Mouse (Mus musculus) adrenal gland, adult 8-10 months (tissue): ENCODE results near the gene Serinc5. TPM values are rescaled to one million over a fixed set of nuclear protein-coding genes. Genes with fewer than 3 reads are reported as not detected.

Experiments used
- DNase-seq: peaks from one replicate; pipeline ENCODE4 v3.0.0; 2022
- total RNA-seq, 4 experiments: library from RNA; stranded (reverse); gene quantifications; 2 replicates each; pipeline ENCODE4 v1.2.4; 2022

The Serinc5 gene
- total RNA-seq, 4 experiments from 2014 or later, result 59.0 to 203 (median 126) TPM

DNA sequence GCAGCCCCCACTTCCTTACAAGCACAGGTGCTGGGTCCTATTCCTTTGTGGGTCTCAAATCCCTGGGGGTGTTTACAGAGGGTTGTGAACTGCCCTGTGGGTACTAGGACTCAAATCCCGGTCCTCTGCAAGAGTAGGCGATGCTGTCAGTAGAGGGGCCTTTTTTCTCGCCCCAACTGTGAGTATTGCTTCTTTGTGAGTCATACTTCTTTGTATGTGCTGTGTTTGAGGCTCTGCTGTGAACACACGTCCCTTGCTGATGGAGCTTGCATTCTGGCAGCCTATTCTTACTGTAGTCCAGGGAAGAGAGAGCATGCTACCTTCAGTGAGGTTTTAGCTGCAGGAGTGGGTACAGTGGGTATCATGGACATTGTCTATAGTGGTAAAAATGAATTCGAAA lies 4.3 kb downstream of the Serinc5 start:
- no peak for DNase-seq

DNA sequence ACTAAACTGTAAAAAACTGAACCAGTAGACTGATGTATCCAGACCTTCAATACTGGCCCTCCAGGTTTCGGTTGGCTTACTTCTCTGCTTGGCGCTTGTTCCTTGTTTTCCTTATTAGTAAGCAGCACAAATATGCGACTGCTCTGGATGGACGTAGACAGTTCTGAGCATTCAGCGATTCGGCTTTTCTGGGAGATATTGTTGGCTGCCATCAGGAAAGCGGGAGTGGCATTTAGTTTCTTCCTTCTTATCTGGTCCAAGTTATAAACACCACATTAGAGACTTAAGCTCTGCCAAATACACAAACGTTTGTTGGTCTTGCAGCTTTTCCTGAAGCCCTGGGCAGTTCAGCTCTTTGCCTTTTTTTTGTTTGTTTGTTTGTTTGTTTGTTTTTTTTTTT lies 5.6 kb downstream of the Serinc5 start:
- DNase-seq, result no peak

DNA sequence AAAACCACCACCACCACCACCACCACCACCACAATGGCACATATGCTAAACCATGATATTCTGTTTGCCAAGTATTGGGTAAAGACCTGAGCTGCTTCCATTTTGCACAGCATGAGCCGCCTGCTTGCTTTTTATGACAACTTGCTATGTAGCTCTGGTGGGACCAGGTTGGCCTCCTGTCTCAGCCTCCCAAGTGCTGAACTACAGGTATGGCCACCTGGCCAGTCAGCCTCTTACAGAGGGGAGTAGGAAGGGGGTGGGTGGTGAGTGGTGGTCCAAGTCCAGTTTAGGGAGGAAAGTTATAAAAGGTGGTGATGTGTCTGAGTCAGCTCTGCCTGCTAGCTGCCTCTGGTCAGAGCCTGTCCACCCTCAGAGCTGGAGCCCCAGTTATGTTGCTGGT lies 15.3 kb downstream of the Serinc5 start:
- no peak for DNase-seq

- no peak for DNase-seq
These were observed 15.8 kb downstream of the Serinc5 start for GRCm38 (mm10) chr13:92626725-92627124.

- no peak for DNase-seq
These were observed 18.6 kb downstream of the Serinc5 start for GRCm38 (mm10) chr13:92629509-92629908.

GRCm38 (mm10) chr13:92631450-92631849 lies 20.6 kb downstream of the Serinc5 start:
- no peak for DNase-seq

GRCm38 (mm10) chr13:92632550-92632949 lies 21.7 kb downstream of the Serinc5 start:
- DNase-seq, result no peak

- no peak for DNase-seq
These were observed 24.1 kb downstream of the Serinc5 start for GRCm38 (mm10) chr13:92635040-92635439.

- no peak for DNase-seq
These were observed 25.5 kb downstream of the Serinc5 start for GRCm38 (mm10) chr13:92636226-92636909.

GRCm38 (mm10) chr13:92636910-92637275 lies 26.0 kb downstream of the Serinc5 start:
- peak; percentile 78 for DNase-seq

DNA sequence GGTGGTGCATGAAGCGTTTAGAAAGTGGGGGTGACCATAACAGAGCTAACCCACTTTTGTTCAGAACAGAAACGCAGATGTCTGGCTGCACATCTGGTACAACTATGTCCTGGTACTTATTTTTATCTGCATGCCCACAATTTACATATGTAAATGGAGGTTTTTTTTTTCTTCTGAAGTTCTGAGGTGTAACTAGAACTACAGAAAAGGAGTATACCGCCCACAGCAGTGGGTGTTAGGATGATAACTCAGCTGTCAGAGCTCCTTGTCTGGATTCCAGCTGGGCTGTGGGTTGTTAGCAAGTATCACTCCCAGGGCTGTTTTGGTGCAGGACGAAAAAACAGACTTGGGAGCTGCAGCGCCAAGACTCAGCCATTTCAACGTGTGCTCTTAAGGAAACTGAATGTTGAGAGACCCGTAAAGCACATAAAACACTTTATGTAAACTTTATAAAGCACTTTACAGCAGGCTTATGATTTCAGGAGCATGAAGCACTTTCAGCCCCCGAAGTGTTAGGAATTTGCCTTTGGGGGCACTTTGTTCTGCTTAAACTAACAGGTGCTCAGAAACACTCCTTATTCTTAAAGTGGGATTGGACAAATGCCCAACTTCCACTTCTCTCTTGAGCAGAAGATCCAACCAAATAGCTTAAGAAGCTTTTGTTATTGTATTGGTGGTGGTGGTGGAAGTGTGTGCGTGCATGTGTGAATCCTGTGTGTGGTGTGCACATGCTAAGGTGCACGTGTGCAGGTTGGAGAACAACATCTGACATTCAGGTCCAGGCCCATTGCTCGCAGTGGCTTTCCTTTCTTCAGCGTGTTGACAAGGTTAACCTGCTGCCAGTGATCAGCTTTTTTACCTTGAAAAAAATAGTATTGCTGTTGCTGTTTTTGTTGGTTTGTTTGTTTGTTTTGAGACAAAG lies 28.5 kb downstream of the Serinc5 start:
- DNase-seq, result no peak

DNA sequence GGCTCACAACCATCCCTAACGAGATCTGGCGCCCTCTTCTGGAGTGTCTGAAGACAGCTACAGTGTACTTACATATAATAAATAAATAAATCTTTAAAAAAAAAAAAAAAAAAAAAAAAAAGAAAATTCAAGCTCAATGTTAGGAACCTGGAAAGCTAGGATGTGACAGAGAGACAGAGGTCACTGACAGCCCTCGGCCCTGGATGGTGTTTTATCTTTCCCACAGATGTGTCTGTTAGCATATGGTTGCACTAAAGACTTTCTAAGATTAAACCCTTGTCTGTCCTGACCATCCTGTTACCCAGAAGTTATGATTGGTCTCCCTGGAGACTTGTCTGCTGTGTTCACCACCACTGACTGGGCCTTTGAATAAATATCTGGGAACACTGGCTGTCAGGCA lies 33.3 kb downstream of the Serinc5 start:
- no peak for DNase-seq

- DNase-seq, result no peak
These were observed 33.9 kb downstream of the Serinc5 start for GRCm38 (mm10) chr13:92644753-92645152.

DNA sequence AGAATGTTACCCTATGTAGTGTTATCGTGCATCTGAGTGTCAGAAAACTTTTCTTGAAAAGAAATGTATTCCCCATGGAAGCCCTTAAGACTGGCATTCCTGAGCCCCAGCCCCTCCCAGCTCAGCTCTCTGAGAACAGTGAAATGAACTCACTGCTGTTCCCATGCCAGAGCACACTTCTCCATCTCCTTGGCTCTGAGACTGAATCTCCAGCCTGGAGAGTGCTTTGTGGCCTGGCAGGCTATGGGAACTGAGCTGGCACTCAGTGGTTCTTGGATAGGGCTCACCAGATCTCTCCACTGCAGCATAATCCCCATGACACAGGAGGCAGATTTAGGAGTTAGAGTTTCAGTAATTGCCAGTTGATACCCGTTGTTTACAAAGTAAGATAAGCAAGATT lies 36.8 kb downstream of the Serinc5 start:
- no peak for DNase-seq

- DNase-seq, result no peak
These were observed 38.2 kb downstream of the Serinc5 start for GRCm38 (mm10) chr13:92649111-92649510.

DNA sequence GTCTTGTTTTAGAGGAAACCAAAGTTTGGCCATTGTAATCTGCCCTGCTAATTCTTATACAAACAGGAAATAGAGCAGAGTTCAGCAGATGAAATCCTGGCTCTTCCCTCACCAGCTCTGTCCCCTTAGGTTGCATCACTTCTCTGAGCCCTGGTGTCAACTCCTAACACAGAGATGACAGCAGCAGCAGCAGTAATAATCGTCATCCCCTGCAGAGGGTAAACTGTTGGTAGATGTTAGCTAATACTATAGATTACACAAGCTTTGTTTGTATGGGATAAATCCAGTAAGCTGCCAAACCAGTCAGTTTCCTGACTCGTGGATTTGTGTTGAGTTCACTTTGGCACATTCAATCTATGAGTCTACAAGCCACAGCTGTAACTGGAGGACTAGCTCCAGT lies 40.1 kb downstream of the Serinc5 start:
- DNase-seq, result no peak

DNA sequence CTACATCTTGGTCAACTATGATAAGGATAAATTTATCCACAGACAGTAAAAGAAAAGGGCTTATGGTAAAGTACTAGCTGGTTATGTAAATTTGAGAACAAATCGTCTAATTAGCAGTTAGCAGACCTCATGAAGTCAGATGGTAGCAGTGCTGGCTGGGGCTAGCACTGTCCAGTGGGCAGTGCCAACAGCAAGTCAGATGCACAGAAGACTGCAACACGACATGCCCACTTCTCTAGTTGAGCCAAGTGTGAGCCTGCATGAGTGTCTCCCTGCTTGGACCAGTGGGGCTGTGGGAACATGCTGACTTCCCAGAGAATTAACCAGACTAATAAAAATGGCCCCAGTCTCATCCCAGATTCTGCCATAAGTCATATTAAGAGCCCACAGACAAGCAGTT lies 41.6 kb downstream of the Serinc5 start:
- no peak for DNase-seq

DNA sequence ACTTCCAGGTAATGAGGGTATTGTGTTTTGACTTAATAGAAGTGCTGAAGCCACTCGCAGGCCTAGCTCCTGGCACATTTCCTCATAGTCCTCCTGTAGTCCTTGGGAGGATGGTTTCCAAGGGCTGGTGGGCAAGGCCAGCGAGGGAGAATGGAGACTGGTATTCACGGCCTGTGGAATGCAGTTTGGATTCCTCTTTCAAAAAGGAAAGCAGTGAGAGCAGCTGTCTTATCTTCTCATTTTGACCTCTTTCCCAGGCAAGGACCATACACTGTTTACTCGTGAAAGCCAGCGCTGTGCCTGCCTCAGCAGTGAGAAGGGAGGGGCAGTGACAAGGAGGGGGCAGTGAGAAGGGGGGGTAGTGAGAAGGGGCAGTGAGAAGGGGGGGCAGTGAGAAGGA lies 42.4 kb downstream of the Serinc5 start:
- DNase-seq, result no peak

- DNase-seq, result no peak
These were observed 46.1 kb downstream of the Serinc5 start for GRCm38 (mm10) chr13:92656815-92657513.

- no peak for DNase-seq
These were observed 48.7 kb downstream of the Serinc5 start for GRCm38 (mm10) chr13:92659611-92660010.

- DNase-seq, result no peak
These were observed 51.8 kb downstream of the Serinc5 start for GRCm38 (mm10) chr13:92662555-92663286.

GRCm38 (mm10) chr13:92665008-92665407 lies 54.1 kb downstream of the Serinc5 start:
- no peak for DNase-seq
